Mouse (Mus musculus): ENCODE results near the gene Runx1. TPM values are rescaled to one million over a fixed set of nuclear protein-coding genes. Genes with fewer than 3 reads are reported as not detected.
A peak's percentile ranks its signal among the peaks of the same experiment; 100 is the strongest.

Gene Runx1
- total RNA-seq, 2 experiments from 2014 or later, result 8.8 to 14.8 TPM

DNA sequence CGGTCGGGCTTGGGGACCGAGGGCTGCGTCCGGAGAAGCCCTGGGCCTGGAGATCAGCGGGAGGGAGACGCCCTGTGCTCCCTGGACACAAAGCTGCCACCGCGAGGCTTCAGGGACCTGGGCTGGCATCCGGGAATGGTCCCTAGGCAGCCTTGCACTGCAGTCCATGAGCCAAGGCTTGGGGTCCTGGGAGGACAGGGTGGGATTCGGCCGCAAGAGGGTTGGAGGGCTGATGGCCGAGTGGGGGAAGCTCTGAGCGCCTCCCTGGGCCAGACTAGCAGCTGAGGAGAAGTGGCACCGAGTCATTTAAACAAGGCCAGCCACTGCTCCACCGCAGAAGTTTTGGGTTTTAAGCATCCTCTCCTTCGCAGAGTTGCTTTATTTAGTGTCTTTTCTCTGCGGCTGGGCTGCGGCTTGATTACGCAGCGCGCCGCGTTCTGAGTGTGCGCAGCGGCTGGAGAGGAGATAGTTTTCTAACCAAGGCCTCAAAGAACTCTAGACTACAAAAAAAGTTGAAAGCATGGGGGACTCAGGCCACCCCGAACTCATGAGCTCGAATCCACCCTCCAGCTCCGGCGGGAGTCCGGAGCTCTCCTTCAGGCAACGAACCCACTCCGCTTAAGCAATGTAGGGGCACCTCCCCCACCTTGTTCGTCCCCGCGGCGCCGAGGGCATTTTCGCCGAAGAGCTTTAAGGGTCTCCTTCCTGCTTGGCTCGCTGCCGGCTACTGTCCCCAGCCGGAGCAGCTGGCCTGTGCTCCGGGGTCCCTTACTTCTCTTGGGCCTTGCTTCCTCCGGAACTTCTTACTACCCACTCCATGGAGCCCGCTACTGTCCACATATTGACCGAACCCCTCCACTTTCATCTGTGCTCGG lies 128.0 kb downstream of the Runx1 start:
- peak; percentile 53 for DNase-seq

DNA sequence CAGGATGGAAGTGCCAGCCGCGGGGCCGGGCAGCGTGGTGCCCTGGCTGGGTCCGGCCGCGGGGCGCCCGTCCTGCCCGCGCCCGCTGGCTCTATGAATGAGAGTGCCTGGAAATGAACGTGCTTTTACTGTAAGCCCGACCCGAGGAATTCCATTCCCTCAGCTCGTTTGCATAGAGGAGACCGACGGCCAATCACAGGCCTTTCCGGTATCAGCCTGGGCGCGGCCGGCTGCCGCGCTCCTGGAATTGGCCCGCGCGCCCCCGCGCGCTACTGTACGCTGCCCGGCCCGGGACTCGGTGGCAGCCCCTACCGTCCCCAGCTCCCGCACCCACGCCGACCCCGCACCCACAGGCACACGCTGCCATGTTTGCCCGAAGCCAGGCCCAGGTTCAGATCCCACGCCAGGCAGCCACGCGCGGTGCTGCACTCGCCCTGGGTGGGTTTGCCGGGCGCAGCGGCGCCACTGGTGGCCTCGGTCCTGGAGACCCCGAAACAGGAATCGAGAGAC lies 128.7 kb downstream of the Runx1 start:
- DNase-seq, result peak; percentile 77

DNA sequence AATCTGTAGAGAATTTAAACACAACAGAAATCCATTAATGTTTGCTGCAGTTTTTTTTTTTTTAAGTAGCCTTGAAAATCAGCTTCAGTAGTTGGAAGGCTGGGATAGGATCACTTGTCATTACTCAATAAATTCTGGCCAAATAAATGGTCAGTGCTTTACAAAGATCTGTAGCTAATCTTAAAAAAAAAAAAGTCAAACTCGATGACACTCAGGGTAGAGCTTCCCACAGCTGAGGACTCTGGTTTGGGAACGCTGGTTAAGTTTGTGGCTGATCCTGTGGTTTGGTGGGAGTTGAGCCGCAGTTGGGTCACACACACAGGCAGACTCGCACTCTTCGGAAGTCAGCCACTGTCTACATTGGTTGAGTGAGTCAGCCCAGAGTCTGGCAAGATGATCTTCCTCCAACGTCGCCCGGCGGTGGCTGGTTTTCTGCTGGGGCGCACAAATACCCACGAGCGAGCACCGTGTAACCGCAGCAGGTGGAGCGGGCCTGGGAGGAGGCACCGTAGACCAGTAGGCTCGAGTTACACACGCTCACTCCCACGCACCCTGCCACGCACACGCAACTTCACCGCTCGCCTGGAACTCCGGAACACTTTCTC lies 129.4 kb downstream of the Runx1 start:
- DNase-seq, result peak; percentile 51

DNA sequence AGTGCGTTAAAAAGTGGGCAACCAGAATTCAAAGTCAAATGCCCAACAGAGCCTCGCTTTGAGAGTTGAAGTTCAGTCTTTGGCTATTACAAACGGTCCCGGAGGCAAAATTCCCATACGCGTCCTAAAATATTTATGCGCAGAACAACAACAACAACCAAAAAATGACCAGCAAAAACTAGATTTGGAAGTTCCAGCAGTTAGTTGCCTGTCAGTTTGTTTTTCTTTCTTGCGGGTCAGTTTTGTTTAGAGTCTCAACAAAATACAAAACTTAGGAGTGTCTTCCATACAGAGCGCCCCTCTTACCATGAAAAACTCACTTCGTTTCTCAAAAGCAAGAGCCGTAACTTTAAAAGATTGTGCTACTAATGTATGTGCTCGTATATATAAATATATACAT lies 130.0 kb downstream of the Runx1 start:
- DNase-seq, result no peak

DNA sequence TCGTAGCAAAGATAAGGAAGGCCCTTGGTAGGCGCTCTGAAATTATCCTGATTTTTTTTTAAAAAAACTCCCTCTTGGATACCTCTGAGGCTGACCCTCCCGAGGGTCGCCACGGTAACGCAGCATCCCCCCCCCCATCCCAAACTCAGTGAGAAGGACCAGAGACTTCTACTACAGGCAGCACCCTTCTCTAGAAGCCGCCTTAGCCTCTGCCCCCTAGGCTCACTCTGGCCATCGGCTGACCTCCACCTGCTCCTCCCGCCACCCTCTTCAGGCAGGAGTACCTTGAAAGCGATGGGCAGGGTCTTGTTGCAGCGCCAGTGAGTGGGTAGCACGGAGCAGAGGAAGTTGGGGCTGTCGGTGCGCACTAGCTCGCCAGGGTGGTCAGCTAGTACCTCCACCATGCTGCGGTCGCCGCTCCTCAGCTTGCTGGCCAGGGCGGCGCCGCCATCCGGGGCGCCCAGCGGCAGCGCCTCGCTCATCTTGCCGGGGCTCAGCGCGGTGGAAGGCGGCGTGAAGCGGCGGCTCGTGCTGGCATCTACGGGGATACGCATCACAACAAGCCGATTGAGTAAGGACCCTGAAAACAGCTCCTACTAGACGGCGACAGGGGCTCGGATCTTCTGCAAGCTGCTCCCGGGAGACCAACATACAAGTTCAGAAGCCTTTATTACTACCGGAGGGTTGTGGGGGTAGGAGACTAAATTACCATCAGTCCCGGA lies 130.6 kb downstream of the Runx1 start:
- DNase-seq, result peak; percentile 48

DNA sequence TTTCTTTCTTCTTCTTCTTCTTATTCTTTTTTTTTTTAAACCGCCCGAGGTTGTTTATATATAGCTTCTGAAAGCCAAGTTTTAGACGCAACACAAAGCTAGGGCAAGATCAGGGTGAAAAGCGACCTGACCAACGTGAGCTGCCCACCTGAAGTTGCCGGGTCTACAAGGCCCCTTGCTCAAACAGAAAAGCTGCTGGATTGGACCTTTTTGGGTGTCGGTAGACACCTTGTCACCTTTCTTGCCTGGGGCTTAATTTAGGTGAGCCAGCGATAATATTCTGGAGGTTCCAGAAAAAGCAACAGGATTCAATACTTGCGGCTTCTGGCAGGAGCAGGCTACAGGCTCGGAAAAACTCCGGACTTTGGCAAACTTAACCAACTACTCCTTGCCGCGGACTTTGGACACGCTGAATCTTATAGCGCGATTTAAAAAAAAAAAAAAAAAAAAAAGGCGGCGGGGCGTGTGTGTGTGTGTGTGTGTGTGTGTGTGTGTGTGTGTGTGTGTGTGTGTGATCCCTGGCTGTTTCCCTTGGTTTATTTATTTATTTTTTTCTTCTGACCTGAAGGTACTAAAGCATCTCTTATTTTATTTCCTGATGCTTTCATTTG lies 131.3 kb downstream of the Runx1 start:
- no peak for DNase-seq

DNA sequence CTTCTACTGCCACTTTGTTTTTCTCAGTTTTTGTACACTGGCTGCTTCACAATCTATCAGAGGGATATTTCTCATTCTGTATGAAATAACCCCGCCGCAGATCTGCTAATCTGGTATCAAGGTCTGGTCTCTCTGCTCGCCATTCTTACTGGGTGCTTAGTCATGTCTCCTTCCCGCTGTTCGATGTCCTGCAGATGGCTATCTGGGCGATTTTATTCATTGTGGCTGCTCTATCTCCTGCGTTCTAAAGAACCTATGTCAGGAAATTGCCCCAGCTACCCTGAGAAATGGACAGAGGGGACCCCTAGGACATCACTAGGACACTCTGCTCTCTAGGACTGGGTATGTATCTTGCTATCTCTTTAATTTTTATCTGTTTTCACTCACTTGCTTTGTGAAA lies 135.2 kb downstream of the Runx1 start:
- DNase-seq, result no peak

DNA sequence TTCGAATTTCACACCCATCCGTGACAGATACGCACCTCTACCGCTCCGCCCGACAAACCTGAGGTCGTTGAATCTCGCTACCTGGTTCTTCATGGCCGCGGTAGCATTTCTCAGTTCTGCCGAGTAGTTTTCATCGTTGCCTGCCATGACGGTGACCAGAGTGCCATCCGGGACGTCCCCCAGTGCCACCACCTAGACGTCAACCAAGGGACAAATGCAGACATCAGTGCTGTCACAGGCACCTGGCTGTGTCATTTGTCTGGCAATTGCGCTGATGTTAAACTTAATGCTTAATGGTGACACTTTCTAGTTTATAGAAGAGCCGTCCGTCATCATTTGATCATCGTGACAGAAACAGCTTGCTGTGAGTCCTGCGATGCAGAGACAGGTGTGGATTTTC lies 137.0 kb downstream of the Runx1 start:
- DNase-seq, result no peak

DNA sequence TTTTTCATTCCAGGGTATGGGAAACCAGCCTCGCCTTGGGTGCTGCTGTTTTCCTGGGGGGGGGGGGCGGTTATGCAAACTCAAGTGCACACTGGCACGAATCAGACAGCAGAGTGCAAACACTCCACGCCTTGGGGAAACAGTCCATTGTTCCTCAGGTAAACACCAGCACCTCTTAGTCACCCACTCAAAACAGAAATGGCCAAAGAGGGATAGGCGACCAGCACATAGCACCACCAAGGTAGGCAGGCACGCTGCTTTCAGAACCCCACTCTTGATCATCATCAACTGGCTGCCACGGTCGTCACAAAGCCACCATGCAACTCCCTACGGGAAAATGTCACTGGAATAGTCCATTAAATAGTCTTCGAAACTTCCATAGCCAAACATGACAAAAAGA lies 139.0 kb downstream of the Runx1 start:
- DNase-seq, result no peak

DNA sequence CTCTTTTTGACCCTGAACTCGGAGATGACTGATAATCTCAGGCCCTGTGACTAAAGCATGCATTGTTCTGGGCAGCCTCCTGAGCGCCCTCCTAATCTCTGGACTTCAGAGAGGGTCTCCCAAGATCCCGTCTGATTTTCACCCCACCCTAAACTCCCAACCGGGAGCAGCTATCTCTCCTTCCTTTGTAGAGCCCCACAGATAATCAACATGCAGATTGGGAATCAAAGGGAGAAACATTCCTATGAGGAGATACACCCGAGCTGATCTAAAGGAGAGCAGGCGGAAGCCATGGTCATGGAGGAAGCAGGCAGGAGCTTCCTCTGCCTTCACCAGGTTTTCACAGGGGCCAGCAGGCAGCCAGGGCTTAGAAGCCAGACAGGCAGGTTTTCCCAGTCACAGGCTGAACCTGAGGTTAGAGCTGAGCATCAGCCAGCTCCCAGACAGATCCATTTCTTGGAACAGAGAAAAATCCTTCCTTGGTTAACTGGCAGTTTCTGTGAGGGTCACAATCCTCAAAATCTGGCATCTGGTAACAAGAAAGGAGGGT lies 140.1 kb downstream of the Runx1 start:
- DNase-seq, result no peak

DNA sequence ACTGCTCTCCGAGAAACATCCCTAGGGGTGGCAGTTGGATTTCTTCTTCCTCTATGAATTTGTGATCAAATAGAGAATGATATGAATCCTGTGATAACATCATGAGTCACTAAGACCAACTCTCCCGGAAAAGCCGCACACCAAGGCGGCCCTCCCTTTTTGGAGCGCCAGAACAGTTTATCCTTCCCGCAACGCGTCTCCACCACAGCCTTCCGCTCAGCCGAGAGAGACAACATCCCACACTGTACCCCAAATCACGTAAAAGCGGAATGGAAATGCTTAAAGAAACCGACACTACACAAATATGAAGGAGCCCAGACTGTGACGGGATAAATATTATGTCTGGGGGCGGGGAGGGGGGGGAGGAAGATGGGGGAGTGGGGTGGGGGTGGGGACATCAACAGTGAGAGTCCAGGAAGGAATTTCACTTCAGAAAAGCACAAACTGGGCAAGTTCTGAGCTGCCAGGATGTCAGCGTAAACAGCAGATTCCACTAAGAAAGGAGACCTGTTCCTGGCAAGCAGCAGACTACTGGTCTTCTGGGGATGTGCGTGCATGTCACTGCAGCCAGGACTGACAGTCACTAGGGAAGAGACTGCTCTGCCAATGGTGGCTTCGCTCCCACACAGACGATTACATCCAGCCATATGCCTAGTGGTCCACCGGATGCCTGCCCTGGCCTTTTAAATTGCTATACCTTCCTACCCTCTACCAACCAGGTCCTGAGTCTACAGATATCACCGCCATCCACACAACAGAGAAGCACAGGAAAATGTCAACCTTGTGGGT lies 141.3 kb downstream of the Runx1 start:
- no peak for DNase-seq

DNA sequence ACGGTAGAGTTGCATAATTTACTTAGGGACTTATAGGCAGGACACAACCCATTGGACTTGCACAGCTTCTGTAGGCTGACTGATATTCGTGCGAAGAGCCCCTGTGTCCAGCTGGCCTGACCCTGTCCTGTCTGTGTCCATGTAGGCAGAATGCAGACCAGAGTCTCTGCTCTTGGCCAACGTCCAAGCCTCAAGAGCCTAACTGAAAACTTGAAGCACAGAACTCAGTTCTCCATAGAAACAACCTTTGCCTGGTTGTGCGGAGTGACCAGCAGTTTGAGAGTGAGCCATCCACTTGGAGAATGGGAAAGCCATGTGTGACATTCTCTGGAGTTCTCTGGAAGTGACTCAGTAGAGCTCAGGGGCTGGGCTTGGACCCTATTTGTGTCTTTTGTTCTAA lies 149.3 kb downstream of the Runx1 start:
- DNase-seq, result no peak

DNA sequence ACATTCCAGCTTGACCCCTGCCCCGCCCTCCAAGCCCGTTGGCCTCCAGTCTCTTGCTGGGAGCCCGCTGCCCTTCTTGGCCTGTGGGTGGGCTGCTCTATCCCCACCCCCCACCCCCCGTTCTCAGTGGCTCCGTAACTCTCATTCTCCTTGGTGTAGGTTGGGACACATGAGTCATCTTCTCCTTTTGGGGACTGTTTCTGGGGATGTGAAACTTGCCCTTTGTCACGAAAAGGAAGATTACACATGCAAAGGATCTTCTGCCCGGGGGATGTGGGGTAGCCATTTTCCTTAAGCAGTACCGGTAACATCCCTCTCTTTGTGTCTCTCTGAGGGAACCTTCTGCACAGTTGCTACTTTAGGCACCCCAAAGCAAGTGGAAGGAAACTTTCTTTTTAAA lies 150.3 kb downstream of the Runx1 start:
- DNase-seq, result no peak

DNA sequence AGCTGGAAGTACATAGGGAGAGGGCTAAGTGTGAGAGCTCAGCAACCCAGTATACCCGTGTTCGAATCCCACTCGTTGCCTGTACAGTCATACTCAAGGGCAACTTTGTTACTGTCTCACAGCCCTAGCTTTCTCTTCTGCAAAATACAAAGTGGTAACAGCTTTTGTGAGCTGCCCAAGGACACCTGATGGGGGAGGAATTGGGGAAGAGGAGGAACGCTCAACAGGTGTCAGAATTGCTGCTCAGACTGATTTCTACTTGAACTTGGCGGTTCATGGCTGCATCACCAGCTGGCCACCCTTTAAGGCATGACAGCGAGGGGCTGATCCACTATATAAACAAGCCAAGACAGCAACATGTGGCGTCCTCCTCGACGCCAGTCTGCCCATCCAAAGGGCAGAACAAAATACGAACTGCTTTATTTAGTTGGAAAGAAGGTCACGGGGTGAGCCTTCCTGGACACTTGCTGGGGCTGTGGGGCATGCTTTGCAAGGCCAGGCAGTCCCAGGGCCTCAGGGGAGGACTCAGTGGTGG lies 151.0 kb downstream of the Runx1 start:
- no peak for DNase-seq

DNA sequence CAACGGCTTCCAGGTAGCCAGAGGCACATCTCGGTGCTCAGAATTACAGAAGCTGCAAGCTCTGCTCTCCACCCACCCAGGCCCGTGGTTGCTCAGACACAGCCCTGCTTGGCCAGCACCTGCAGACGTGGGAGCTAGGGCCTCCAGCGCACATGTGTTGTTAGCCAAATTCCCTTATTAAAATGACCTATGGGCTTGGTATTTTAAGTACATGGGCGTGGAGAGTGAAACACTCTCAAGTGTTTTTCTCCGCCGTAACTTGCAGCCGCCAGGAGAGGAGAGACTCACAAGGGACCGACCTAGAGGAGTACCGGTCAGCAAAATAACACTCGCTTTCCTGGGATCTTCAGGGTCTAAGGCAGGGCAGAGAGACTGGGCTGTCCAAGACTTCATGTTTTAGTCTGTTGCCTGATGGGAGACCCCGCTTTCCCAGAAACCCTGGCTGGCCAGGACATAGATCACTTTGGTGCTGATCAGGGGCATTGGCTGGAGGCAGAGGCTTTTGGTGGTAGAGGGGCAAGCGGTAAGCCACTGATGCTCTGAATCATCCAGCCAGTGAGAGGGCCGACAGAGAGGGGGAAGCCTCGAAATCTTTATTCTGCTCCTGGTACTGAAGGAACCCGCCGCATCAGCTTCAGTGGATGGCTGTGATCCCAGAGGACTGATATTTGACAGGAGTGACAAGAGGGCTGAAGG lies 151.7 kb downstream of the Runx1 start:
- no peak for DNase-seq

DNA sequence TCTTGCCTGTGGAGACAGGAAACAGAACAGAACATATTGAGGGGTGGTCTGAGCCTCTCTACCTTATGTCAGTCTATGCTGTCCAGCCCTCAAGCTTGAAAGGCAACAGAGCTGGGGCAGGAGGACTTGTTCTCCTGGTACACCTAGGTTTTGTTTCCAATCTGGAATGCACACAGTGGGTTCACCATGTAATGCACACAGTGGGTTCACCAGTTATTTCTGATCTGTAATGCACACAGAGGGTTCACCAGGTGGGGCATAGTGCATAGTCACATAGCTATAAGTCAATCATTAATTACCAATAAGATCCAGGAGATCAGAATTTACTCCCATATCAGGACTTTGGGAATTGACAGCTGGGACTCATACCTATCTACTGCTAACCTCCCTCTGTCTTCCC lies 157.1 kb downstream of the Runx1 start:
- no peak for DNase-seq

DNA sequence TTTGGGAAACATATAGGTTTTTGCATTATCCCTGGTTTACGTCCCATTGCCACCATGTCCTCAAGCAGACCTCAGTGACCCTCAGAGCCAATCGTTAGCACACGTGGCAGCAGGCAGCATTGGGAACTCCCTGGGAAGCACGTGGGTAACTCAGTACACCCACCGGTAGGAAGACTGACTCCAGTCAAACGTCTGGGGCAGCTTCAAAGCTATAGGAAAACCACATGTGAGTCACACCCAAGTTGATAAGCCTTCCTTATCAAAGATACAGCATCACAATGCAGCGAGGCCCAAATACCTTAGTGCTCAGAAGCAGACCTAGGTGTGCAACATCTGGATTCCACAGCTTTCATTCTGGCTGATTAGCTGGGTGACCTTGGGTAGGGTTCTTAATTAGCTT lies 164.2 kb downstream of the Runx1 start:
- no peak for DNase-seq

DNA sequence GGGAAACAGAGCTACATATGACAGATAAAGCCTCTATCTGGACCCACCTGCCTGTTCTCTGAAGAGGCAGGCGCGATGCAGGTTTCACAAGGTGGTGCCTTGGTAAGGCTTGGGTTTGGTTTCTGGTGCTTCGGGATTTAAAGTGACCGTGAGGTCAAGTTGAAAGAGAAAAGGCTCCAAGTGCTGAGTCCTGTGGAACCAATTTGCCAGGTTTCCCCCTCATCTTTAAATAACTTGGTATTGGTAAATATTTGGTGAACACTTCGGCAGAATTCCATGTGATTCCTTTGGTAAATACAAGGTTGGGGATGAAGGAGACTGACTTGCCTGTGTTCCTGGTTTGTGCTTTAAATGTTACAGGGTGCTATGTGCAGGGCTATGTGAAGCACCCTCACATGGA lies 169.2 kb downstream of the Runx1 start:
- DNase-seq, result no peak

DNA sequence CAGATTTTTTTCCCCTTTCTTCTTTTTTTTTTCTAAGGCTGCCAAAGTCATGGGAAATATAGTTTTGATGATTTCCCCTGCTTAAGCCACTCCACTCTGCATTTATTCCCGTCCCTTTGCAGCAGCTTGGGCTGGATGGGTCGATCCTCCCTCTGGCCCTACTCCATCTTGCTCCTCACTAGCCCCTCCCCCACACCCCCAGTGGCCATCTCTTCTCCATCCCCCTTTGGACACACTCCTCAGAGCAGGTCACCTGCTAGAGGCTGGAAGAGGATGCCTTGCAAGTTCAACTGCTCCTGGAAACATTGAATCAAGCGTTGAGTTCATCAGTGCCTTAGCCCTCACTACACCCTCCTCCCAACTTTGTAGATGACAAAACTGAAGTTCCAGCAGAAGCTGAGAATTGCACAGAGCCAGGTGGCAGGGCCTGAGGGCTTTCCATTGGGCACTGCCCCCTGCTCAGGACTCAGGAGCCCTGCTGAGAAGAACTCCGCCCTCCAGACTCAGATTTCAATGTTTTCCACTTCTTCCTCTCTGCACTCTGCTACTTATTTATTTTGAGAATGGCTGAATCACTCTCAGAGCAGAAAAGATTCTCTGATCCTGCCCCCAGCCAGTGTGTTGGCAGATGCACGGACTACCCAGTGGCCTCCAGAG lies 171.5 kb downstream of the Runx1 start:
- DNase-seq, result peak; percentile 29

DNA sequence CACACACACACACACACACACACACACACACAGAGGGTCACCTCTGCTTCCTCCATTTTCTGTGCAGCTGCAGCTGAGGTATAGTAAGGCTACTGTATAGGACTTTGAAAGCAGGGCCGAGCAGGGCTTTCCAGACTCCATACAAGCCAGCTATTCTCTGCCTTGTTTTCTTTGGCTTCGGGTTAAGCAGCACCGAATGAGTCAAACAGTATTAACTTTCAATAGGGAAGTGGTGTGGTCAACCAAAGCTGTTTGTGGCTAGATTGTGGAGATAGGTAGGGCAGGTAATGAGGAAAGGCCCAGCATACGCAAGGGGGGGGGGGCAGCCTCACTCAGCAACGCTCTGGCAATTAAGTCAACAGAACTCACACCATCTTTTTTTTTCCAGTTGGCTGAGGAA lies 172.1 kb downstream of the Runx1 start:
- DNase-seq, result no peak

All from gastrocnemius, postnatal 10 days (tissue).